In the genomic region with DNA sequence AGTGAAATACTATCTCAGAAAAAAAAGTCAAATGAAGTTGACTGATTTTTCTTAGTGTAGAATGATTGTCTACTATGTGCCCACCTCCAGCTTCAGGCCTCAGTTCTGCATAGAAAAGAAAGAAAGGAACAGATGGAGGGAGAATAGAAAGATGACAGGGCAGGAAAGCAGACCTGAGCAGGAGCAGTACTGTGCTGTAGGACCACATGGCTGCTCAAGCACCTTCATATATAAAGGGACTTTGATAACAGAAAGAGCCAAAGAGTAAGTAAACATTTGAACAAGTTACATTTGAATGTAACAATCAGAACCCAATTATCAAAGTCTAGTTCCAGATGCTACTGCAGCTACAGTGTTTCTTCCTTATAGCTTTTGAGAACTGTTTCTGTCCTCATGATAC, we compare ENCODE assay signal across 32 mouse cellular contexts.
"Had no signal": no experiment of that assay in that cellular context is flagged by ENCODE, and none has a peak within 500 bp of the region (broad histone marks: within the 10 kb centered on the region; RNA-seq: fewer than 3 reads in every experiment).

No protein-coding gene starts in this region.

- ATAC-seq: liver, embryonic 12.5 days; liver, postnatal 0 days; lung, postnatal 0 days; midbrain, embryonic 13.5 days; midbrain, embryonic 15.5 days; midbrain, embryonic 16.5 days had no signal

- DNase-seq: left cerebral cortex, postnatal 4 days; liver; liver, embryonic 13.5 days; liver, postnatal 0 days; lung, adult 18-20 months; lung, adult 2 months; lung, embryonic 14.5 days; lung, postnatal 10 days; lung, postnatal 14 days; lung, postnatal 36 days; lung, postnatal 4 days; midbrain, embryonic 14.5 days had no signal

- H3K4me2 ChIP-seq: limb, embryonic 12.5 days; limb, embryonic 13.5 days; limb, embryonic 15.5 days; liver, embryonic 11.5 days; liver, embryonic 12.5 days; liver, embryonic 13.5 days; liver, embryonic 15.5 days; lung, embryonic 14.5 days; lung, embryonic 15.5 days; midbrain, embryonic 11.5 days; midbrain, embryonic 12.5 days; midbrain, embryonic 13.5 days; midbrain, embryonic 15.5 days had no signal

- H3K9me3 ChIP-seq: limb, embryonic 10.5 days; limb, embryonic 12.5 days; limb, embryonic 13.5 days; limb, embryonic 15.5 days; liver, embryonic 12.5 days; liver, embryonic 13.5 days; liver, embryonic 15.5 days; lung, embryonic 15.5 days; megakaryocyte, embryonic 14.5 days; midbrain, embryonic 10.5 days; midbrain, embryonic 12.5 days; midbrain, embryonic 13.5 days; midbrain, embryonic 15.5 days had no signal

- H3K9ac ChIP-seq: limb, embryonic 12.5 days; limb, embryonic 13.5 days; limb, embryonic 15.5 days; liver, embryonic 12.5 days; liver, embryonic 13.5 days; liver, embryonic 14.5 days; liver, embryonic 15.5 days; liver, postnatal 0 days; lung, embryonic 14.5 days; lung, embryonic 15.5 days; midbrain, embryonic 12.5 days; midbrain, embryonic 13.5 days; midbrain, embryonic 15.5 days had no signal

- H3K36me3 ChIP-seq: limb, embryonic 10.5 days; limb, embryonic 12.5 days; limb, embryonic 13.5 days; limb, embryonic 15.5 days; liver, embryonic 12.5 days; liver, embryonic 13.5 days; liver, embryonic 15.5 days; lung, embryonic 15.5 days; midbrain, embryonic 10.5 days; midbrain, embryonic 12.5 days; midbrain, embryonic 13.5 days; midbrain, embryonic 15.5 days had no signal

- H3K27me3 ChIP-seq: limb, embryonic 12.5 days; limb, embryonic 13.5 days; limb, embryonic 15.5 days; liver, embryonic 12.5 days; liver, embryonic 13.5 days; liver, embryonic 15.5 days; lung, embryonic 15.5 days; megakaryocyte, embryonic 14.5 days; midbrain, embryonic 12.5 days; midbrain, embryonic 13.5 days; midbrain, embryonic 15.5 days had no signal

- H3K4me1 ChIP-seq: limb, embryonic 10.5 days; limb, embryonic 12.5 days; limb, embryonic 13.5 days; limb, embryonic 15.5 days; liver, embryonic 12.5 days; liver, embryonic 13.5 days; liver, embryonic 15.5 days; lung, embryonic 15.5 days; megakaryocyte, embryonic 14.5 days; midbrain, embryonic 10.5 days; midbrain, embryonic 12.5 days; midbrain, embryonic 13.5 days; midbrain, embryonic 15.5 days had no signal

- H3K4me3 ChIP-seq: left cerebral cortex, adult 2 months; limb, embryonic 10.5 days; limb, embryonic 12.5 days; limb, embryonic 13.5 days; limb, embryonic 15.5 days; liver, embryonic 12.5 days; liver, embryonic 13.5 days; liver, embryonic 15.5 days; lung, embryonic 15.5 days; megakaryocyte, embryonic 14.5 days; midbrain, embryonic 10.5 days; midbrain, embryonic 12.5 days; midbrain, embryonic 13.5 days; midbrain, embryonic 15.5 days; myocyte had no signal

- H3K27ac ChIP-seq: left cerebral cortex, adult 2 months; limb, embryonic 10.5 days; limb, embryonic 12.5 days; limb, embryonic 13.5 days; limb, embryonic 15.5 days; liver, embryonic 12.5 days; liver, embryonic 13.5 days; liver, embryonic 14.5 days; liver, embryonic 15.5 days; lung, embryonic 15.5 days; macrophage; midbrain, embryonic 10.5 days; midbrain, embryonic 12.5 days; midbrain, embryonic 13.5 days; midbrain, embryonic 15.5 days had no signal
